Mouse (Mus musculus) G1E-ER4 (cell line): ENCODE results near the gene Bmpr1b. TPM values are rescaled to one million over a fixed set of nuclear protein-coding genes. Genes with fewer than 3 reads are reported as not detected.

Experiments
- GATA1 ChIP-seq: IDR thresholded peaks from one replicate; pipeline ENCODE4 v1.8.0; 2012; ENCODE audit warnings: low read length, inconsistent platforms
- polyA plus RNA-seq: library from polyadenylated mRNA; stranded (reverse); fragments of >175 nt; gene quantifications from 2 replicates; pipeline ENCODE4 v1.2.3, GENCODE M21; 2012

Gene Bmpr1b
- polyA plus RNA-seq, 1 experiment, result not detected

DNA sequence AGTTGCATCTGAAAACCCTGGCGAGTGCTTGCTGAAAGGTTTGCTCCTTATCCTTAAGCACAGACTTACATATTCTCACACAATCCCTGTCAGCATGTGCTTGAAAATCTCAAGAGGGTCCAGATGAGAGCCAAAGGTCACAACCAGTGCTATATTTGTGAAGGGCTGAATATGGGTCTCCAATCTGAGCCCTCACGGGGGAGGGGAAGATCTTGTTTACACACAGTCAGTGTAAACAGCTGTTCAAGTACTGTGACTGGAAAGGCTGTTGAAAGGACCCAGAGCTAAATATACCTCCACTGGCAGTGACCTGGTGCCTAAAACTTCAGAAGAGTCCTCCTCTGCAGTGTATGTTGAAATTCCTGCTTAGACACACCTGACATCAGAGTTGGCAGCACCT lies 43.7 kb downstream of the Bmpr1b start:
- no peak for TF ChIP-seq GATA1

DNA sequence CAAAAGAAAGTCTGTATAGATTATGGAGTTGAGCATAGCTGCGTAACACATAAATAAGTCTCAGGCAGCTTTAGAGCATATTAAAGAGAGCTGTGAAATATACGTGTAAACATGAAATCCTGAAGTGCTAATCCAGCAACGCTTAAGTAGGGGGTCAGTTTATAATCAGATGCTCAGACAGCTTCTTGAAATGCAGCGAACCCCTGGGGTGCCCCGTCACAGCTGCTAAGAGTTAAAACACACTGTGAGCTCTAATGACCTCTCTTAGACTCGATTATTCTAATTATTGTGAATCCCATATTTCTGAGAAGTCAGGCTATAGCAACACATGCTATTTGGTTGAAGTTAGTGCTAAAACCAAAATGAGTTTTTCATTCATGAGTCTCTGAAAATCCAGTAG lies 45.0 kb downstream of the Bmpr1b start:
- TF ChIP-seq GATA1, result no peak

DNA sequence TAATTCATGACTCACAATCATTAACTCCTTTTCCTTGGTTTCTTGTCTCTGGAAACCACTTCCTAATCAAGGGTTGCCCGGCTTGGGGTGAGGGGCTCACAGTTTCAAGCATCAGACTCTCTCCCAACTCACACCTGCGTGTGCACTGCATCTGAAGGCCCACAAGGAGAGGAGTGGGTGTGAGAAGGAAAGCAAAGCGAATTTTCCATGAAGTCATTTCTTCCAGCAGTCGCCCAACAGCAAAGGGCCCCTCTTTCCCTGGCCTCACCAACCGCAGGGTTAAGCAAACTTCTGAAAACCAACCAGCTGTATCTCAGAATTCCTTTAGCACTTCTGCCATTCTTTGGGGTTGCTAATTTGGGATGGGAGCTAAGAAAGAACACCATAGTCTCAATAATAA lies 46.8 kb downstream of the Bmpr1b start:
- TF ChIP-seq GATA1, result no peak

DNA sequence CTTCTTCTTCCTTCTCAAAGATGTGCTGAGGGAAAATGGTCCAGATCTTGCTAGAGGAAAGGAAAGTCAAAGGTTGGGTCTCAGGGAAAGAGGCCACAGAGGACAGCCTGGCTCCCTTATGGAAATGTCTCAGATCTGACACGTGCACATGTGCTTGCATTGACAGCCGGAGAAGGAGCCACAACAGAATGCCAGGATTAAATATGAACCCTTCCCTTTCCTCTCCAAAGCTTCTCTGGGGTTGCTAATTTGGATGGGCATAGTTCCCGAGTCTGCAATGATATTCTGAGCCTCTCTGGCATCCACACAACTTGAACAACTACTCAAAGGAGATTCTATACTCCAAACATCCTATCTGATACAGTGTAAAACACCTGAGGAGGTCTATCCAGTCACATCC lies 48.4 kb downstream of the Bmpr1b start:
- no peak for TF ChIP-seq GATA1

DNA sequence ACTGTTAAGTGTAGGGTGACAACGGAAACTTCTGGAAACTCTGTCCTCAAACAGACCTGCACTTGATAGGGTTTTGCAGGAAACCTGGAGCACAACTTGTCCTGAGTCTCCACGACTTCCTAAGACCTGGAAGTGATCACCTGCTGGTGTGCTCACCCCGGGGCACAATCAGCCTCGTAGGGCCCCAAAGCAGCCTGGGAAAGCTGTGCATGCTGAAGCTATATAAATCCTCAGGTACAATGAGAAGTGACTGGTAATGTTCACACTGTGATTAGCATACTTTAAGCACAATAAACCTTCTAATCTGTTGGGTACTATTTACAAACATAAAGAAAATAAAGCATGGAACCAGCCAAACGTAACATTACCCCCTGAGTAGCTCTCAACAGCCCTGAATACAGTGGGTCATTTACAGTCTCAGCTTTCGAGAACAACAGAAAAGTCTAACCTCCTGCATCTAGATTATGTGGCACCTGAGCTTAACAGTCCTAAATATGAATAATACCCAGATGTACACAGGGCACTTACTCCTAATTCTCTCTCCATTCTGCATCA lies 54.4 kb downstream of the Bmpr1b start:
- no peak for TF ChIP-seq GATA1

DNA sequence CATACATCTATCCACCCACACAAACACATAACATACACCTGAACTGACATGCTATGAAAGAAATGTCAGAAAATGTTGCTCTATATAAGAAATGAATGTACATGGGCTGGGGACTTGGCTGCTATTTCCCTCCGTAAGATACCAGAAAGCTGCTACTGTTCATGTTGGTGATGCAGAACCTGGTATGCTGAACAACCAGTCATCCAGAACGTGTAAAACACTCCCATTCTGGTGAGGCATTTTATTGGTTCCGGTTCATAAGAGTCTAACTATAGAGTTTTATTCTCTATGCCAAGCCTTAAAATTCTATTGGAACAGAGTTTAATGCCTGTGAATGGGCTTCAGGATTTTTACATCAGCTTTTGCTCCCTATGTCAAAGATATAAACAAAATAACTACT lies 55.0 kb downstream of the Bmpr1b start:
- no peak for TF ChIP-seq GATA1

DNA sequence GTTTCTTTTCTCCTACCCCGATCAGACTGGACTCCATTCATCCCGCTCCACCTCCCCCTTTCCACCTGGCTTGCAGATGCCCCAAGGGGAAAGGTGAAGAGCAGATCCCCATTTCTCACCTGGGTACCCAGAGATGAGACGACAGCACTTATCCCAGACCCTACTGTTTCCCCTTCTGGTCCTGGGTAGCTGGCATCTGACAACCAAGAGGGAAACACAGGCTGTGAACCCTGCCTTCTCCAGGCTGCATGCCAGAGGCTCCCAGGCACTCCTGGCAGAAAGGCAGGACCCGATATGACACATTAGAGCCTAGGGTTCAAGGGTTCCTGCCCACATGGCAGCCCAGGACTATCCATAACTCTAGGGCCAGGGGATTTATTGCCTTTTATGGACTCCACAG lies 56.0 kb downstream of the Bmpr1b start:
- no peak for TF ChIP-seq GATA1

DNA sequence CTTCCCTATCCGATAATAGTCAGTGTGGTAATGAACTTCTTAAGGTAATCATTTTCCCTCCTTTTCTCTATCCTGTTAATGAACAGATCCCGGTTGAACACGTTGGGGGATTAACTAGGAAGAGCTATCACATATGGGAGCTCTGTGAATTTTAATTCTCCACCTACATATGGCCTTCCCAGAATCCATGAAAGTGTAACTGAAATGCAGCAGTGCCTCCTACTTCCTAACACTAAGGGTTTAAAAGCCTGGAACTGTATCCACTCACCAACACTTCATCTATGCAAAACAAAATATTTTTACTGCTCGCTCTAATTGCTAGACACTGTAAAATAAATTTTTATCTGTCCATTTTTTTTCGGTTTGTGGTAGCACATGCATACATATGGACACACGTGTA lies 63.0 kb downstream of the Bmpr1b start:
- TF ChIP-seq GATA1, result no peak

DNA sequence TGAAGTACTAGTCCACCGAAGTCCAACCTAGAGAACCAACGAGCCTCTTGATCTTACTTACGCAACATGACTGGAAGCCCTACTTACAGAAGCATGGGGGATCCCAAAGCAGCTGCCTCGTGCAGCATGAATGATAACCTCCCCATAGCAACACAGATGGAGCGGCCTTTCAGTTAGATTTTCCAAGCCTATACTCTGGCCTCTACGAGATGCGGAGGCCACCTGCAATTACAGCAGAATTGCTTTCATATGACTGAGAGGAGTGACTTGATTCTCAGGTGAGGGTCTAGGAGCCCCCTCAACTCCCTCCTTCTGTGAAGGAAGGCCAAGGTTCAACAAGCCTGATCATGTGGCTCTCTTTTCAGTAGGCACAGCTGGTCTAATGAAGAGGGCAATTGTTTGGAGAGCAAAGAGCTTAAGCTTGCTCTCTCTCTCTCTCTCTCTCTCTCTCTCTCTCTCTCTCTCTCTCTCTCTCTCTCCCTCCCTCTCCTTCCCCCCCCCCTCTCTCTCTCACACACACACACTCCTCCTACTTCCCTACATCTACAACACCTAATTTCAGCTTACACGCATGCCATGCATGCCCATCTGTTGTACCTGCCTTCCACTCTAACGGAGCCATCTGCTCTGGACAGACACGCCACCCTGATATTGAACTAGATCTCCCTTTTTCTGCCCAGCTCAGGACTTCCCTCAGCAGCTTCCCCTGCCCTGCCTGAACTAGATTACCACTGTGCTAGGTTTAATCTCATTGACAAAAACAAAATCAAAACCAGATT lies 65.0 kb downstream of the Bmpr1b start:
- TF ChIP-seq GATA1, result no peak

DNA sequence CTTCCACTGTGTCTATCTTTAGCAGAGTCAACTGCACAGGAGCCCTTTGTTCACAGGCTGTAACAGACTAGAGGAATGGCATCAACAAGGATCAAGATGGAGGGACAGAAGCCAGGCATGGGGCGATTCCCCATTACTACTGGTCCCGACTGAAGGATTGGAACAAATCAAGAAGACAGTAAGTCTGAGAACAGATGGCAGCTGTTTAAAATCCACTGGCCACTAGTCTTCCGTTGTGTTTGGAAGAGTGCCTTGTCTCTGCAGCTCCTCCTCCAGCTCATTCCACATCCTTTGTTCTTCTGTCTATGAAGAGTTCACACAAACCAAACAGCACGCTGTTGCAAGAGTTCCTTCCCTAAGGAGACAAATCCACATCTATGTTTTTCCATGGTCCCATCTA lies 65.6 kb downstream of the Bmpr1b start:
- TF ChIP-seq GATA1, result no peak

DNA sequence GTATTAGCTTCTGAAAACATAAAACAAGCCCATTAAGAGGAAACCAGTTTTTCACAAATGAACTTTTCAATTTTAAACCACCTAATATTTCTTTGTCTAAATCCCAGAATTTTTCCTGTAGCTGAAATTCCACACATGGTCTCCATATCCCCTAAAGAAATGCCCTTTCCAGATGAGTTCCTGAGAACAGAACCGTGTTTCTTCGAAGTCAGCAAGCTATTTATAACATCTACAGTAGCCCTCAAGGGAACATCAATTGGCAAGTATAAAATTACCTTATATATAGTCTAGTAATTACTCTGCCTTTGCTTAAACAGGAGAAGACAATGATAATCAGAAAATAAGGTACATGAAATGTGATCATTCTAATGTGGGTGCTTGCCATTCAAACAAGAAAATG lies 70.1 kb downstream of the Bmpr1b start:
- TF ChIP-seq GATA1, result no peak

DNA sequence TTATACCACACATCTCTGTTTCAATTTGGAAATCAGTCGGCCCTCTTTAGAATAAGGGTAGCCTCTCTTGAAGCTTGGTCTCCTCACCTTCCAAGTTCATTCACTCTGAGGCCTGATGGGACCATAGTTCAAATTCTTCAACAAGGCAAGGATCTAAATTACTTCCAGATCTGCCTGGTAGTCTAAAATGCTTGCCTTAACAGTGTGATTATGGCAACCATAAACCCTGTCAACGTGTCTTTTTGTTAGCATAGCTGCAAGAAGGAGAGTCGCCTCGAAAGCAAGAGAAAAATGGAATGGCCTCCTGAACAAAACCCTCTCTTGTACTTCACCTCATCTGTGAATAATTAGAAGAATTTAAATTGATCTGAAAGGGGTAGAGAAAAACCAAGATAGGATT lies 75.2 kb downstream of the Bmpr1b start:
- TF ChIP-seq GATA1, result no peak

DNA sequence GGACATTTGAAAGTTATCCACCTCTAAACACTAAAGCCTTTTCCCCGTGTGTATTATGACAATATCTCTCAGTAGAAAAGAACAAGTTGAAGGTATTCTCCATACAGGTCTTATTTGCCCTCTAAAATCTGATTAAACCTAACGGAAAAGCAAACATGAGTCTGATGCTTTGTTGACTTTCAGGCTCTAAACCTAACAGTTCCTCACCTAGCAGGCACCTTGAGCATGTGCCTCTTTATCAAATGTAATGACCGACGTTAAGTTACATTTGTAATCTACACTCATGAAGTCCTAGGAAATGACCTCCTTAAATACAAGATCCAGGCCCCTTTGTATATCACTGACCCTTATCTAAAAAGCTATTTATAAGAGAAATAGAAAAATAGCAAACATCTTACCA lies 79.5 kb downstream of the Bmpr1b start:
- TF ChIP-seq GATA1, result no peak

DNA sequence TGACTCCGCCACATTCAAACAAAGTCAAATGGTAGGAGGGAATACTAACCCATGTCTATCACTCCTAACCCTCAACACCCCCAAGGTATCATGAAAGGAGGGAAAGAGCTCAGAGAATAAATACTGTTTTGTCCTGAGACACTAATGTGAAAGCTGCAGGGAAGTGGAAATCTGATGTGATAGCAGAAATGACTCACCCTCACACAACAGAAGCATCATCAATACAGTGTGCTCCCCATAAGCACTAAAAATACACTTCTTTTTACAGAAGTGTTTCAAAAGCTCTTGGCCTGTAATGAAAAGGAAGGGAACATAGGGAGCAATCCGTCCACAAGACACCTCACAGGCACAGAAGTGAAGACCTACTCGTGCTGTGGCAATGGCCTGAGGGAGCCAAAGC lies 83.3 kb downstream of the Bmpr1b start:
- no peak for TF ChIP-seq GATA1

DNA sequence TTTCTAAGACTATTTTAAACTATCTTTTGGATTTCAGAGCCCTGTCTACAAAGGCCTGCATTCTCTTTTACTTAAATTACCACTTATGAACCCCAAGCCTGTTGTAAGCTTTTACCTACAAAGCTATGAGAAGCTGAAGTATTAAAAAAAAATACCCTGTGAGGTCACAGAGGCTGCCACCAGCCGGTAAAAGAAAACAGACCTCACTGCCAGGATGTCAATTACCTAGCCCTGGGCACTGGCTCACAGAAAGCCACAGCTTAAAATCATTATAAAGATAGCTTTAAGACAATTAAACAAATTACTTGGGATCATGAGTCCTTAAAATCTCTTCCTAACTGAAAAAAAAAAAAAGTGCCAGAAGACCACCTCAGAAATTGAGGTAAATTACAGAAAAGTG lies 85.1 kb downstream of the Bmpr1b start:
- no peak for TF ChIP-seq GATA1

DNA sequence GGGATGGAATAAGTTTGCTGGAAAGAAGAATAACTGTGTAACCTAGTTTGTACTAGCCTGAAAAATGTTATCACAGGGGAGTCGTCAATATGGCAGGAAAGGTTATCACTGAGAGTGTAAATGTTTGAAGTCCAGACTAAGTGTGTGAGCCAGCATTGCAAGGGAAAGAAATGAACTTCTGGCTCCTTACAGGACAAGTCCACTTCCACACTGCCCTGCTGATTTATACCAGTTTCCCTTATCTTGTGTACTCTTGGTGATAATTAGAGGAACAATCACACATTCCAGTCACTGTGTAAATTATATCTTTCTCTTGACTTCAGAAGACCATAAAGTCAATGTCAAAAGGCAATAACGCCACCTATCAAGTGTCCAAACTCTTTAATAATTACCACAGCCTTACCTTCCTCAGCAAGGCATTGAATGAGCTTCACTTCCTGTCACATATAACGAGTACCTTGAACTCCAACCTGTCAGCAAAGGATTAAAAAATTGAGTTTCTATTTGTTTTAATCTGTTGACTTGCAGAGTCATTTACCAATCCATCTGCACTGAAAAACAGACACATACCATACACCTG lies 91.4 kb downstream of the Bmpr1b start:
- TF ChIP-seq GATA1, result no peak

DNA sequence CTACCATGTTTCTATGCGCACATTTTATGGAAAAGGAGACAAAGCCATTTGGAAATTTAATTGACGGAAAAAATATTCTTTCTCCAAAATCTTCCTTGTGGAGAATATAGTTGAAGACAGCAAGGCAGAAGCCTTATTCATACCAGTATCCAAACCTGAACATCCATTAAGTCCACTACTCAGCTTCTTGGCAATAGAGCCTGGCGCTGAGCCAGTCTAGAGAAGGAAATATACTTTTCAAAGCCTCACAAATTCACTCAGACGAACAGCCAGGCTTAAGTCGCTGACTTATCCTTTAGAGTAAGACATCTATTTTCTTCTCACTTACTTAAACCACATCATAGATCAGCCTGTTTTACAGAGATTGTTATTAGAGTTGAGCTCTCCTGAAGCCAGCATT lies 97.6 kb downstream of the Bmpr1b start:
- TF ChIP-seq GATA1, result no peak
